Mouse (Mus musculus) heart, postnatal 14 days (tissue): ENCODE data around the gene Efs. TPM values are rescaled to one million over a fixed set of nuclear protein-coding genes. Genes with fewer than 3 reads are reported as not detected.
"Not testable (repeated sequence)": the region's sequence is repeated elsewhere in the genome, so short reads cannot be mapped to it uniquely, and the experiment has no call there.

Source experiments
- DNase-seq, 2 experiments: peaks; one replicate each; pipeline ENCODE4 v3.0.0; 2021 to 2022
- intact Hi-C: fragments of 180-260 bp; cut with DNase I; formaldehyde crosslinking; loops from one replicate; pipeline ENCODE4 v1.15.1; 2025
- long read RNA-seq, 2 experiments: library from polyadenylated mRNA; stranded (forward); transcript quantifications; one replicate each; pipeline ENCODE4 v2.0.0; 2021
- total RNA-seq, 2 experiments: library from RNA; stranded (reverse); gene quantifications; 2 replicates each; pipeline ENCODE4 v1.2.3; 2021

Gene Efs
- total RNA-seq = 1 to 10 TPM; 4.1 to 4.6 TPM
- long read RNA-seq, experiment 1, transcript Efs-201 (6 exons, 2,705 nt) = major isoform, 6 of 7 reads
- long read RNA-seq, experiment 1, partial matches to known transcripts = 1 of 7 reads
- long read RNA-seq, experiment 1, other reads (novel, unspliced or antisense) = 0 of 7 reads
- long read RNA-seq, experiment 2, transcript Efs-201 (6 exons, 2,705 nt) = major isoform, 6 of 7 reads
- long read RNA-seq, experiment 2, partial matches to known transcripts = 1 of 7 reads
- long read RNA-seq, experiment 2, other reads (novel, unspliced or antisense) = 0 of 7 reads

DNA sequence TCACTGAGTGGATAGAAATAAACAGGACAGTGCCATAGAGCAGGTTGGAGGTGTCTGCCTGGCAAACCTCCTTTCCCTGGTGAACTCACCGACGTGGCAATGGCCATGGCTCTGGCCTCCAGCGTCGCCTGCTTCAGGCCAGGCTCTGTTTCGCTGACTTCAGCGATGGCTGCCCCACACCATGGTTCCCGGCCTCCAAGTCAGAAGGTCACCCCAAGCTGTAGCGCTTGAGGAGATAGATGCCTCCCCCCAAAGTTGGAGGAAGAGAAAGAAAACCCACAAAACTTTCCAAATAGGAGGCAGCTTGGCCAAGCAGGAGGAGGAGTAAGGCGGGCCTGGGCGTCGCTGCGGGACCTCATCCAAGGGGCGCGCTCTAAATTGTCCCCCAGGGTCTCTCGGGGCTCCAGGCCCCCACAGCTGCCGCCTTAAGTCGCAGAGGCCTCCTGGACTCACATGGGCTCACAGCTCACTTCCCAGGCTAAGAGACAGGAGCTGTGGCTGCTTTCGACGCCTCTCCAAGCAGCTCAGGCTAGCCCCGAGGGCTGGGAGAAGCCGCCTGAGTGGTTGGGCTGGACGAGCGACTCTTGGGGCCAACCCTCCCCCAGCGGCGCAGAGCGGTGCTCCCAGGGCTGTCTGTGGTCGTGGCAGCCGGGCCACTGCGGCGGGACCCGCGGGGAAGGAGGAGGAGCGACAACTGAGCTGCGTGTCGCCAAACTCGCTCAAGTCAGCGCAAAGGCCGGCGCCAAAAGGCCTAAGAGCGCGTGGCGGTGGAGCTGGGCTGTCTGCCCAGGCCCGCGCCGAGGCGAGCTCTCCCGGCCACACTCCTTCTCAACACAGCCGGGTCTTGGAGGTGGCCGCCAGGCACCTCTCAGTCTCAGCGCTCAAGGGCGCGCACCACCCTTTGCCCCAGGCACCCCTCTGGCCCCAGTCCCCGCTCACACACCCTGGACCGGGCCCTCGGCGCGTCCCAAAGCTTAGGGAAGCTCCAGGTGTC lies at the start of gene Efs:
TSS of gene Efs (minus strand) at position 778 of the 994 bp plus-strand sequence.
- intact Hi-C loops = no loop called here
- DNase-seq = peak; percentile 71 to 74

GRCm38 (mm10) chr14:54974068-54974791 lies 48.3 kb upstream of the Efs start:
- intact Hi-C loops = loop anchor here (2.0 kb wide), 1 partner anchor 25 kb away; no protein-coding TSS in a partner anchor
- no peak for DNase-seq

DNA sequence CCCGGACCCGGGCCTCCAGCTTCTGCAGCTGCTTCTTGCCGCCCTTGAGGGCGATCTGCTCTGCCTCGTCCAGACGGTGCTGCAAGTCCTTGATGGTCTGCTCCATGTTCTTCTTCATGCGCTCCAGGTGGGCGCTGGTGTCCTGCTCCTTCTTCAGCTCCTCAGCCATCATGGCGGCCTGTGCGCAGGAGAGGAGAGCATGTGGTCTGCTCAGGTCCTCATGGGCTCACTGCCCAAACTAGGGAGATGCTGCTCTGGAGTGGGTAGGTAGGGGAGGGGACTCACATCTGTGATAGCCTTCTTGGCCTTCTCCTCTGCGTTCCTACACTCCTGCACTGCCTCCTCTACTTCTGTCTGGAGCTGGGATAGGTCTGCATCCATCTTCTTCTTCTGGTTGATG lies 46.9 kb upstream of the Efs start:
- DNase-seq, intact Hi-C loops: not testable (repeated sequence)

DNA sequence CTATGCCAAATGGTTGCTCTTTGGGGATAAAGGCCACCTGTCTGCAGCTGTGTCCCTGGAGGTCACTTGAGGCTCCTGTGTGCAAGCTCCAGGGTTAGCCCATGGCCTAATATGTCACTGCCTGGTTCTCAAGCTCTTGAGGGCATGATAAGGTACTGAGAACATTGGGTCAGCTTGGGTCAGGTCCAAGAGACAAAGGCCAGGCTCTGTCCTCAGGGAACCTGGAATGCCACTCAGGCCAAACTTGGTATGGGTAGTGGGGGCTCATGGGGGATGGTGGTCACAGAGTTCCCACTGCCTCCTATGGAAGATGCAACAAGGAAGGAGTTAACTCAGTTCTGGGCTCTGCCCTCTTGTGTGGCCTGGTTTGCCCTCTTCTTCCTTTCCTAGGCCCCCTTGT lies 42.4 kb upstream of the Efs start:
- intact Hi-C loops = no loop called here
- DNase-seq = peak; percentile 65 to 78

GRCm38 (mm10) chr14:54967874-54968273 lies 41.9 kb upstream of the Efs start:
- no peak for DNase-seq

GRCm38 (mm10) chr14:54966320-54966977 lies 40.5 kb upstream of the Efs start, which contains the start of gene Myh6:
Gene Myh6 (minus strand): TSS chr14:54966927.
- intact Hi-C loops = no loop called here

More at GRCm38 (mm10) chr14:54967874-54968273, 41.9 kb upstream of the Efs start:
- intact Hi-C loops = no loop called here

GRCm38 (mm10) chr14:54965631-54966030 lies 39.7 kb upstream of the Efs start:
- DNase-seq = no peak
- intact Hi-C loops = no loop called here

More at GRCm38 (mm10) chr14:54966320-54966977, 40.5 kb upstream of the Efs start, which contains the start of gene Myh6:
- peak in 1 of 2 experiments; percentile 47 for DNase-seq

GRCm38 (mm10) chr14:54965044-54965443 lies 39.1 kb upstream of the Efs start:
- intact Hi-C loops = no loop called here
- no peak for DNase-seq

DNA sequence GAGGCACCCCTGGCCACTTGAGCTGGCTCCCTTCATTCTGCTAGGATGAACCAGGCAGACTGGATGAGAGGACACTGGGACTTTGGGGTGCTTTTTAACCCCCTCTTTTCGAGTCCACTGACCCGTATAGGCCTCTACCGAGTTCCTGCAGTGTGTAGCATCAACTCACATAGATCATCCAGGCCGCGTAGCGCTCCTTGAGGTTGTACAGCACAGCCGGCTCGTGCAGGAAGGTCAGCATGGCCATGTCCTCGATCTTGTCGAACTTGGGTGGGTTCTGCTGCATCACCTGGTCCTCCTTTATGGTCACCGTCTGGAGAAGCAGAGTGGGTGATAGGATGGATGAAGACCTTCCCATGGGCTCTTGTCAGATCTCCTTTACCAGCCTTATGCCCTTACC lies 37.8 kb upstream of the Efs start:
- no peak for DNase-seq
- intact Hi-C loops = no loop called here

- intact Hi-C loops = no loop called here
- no peak for DNase-seq
These were observed 36.8 kb upstream of the Efs start for GRCm38 (mm10) chr14:54962714-54963113.

DNA sequence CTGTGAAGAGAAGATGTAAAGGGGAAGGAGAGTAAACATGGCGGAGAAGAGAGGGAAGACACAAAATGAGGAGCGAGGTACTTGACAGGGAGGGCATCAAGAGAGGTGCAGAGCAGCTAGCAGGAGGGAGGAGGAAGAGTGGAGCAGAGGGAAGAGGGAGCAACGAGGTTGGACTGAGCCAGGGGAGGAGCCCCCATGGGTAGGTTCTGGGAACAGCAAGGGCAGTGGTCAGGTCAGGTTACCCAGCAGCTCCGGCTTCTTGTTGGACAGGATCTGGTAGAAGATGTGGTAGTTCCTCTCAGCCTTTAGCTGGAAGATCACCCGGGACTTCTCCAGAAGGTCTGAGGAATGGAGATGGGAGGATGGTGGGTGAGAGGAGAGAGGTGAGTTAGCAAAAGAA lies 35.6 kb upstream of the Efs start:
- no peak for DNase-seq
- intact Hi-C loops = no loop called here

GRCm38 (mm10) chr14:54960769-54961168 lies 34.8 kb upstream of the Efs start:
- intact Hi-C loops = no loop called here
- DNase-seq = peak in 1 of 2 experiments; percentile 38

- peak in 1 of 2 experiments; percentile 40 for DNase-seq
These were observed 34.1 kb upstream of the Efs start for GRCm38 (mm10) chr14:54959853-54960613.

GRCm38 (mm10) chr14:54959197-54959596 lies 33.3 kb upstream of the Efs start:
- DNase-seq = no peak
- intact Hi-C loops = no loop called here

More at GRCm38 (mm10) chr14:54959853-54960613, 34.1 kb upstream of the Efs start:
- intact Hi-C loops = not testable (repeated sequence)

- DNase-seq = no peak
- intact Hi-C loops = no loop called here
These were observed 32.6 kb upstream of the Efs start for GRCm38 (mm10) chr14:54958503-54958902.

GRCm38 (mm10) chr14:54956533-54956932 lies 30.6 kb upstream of the Efs start:
- intact Hi-C loops = no loop called here
- no peak for DNase-seq

DNA sequence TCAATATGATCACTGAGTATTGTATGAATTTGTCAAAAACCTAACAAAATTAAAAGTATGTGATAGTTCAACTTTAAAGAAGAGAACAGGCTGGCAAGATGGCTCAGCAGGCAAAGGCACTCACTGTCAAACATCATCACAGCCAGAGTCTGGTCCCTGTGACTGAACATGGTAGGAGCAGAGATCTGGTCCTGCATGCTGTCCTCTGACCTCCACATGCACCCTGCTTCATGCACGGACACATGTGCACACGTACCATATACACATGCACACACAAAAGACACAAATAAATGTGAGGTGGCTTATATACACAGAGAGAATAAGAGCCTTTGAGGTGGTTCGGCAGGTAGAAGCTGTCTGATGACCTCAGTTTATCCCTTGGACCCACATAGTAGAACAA lies 29.6 kb upstream of the Efs start:
- intact Hi-C loops = no loop called here
- DNase-seq = no peak

DNA sequence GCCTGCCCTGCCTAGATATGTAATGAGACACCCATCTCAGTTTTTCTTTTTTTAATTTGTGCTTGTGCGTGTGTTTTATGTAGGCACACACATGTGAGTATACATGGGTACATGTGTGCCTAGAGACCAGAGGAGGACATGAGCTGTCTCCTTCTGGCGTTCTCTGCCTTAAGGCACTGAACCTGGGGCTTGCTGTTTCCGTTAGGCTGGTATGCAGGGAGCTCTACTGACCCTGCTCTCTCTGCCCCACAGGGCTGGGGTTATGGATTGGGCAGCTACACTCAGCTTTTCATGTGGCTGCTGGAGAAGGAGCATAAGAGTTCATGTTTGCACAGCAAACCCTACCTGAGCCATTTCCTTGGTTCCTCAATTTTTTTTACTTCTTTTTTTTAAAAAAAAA lies 28.5 kb upstream of the Efs start:
- DNase-seq = no peak
- intact Hi-C loops = no loop called here

GRCm38 (mm10) chr14:54953664-54954206 lies 27.8 kb upstream of the Efs start:
- no peak for DNase-seq
- intact Hi-C loops = no loop called here
